Mouse (Mus musculus) heart, embryonic 14.5 days (tissue): ENCODE data around the gene 1110017D15Rik. TPM values are rescaled to one million over a fixed set of nuclear protein-coding genes. Genes with fewer than 3 reads are reported as not detected.

Source experiments
- ATAC-seq: fragments of 200-750 bp; cut with Nextera tagmentation; 2 replicates; pipeline ENCODE4 v1.8.0; 2017; ENCODE audit warnings: low read depth, moderate TSS enrichment; ENCODE audit not compliant: insufficient number of reproducible peaks, insufficient read depth, low FRiP score
- H3K27ac ChIP-seq, 2 experiments: fragments of 200-500 bp in 1 of 2; fragments of 300-500 bp in 1 of 2; sonication (generic) in 1 of 2; replicated peaks in 1 of 2; 2 replicates each; pipeline ENCODE4 v1.5.1; 2012 to 2014; ENCODE audit warnings: low read depth in 2 of 2, low read length in 2 of 2, control low read depth in 1 of 2, mild to moderate bottlenecking in 1 of 2, mixed read lengths in 1 of 2; ENCODE audit not compliant: control insufficient read depth in 1 of 2, insufficient read depth in 1 of 2
- H3K27me3 ChIP-seq: fragments of 300-500 bp; sonication (generic); 2 replicates; pipeline ENCODE4 v1.6.1; 2014; ENCODE audit warnings: mild to moderate bottlenecking, low read length, control low read depth; ENCODE audit not compliant: control insufficient read depth, insufficient read depth
- H3K36me3 ChIP-seq: fragments of 300-500 bp; sonication (generic); 2 replicates; pipeline ENCODE4 v1.6.1; 2014; ENCODE audit warnings: mild to moderate bottlenecking, control low read depth, low read length, mixed read lengths; ENCODE audit not compliant: control insufficient read depth, insufficient read depth
- H3K4me1 ChIP-seq, 2 experiments: fragments of 200-500 bp in 1 of 2; fragments of 300-500 bp in 1 of 2; sonication (generic) in 1 of 2; 2 replicates each; pipeline ENCODE4 v1.6.1; 2012 to 2014; ENCODE audit warnings: low read length in 2 of 2, control low read depth in 1 of 2, mixed read lengths in 1 of 2; ENCODE audit not compliant: control insufficient read depth in 2 of 2, insufficient read depth in 2 of 2
- H3K4me2 ChIP-seq: fragments of 300-500 bp; sonication (generic); 2 replicates; pipeline ENCODE4 v1.6.1; 2014; ENCODE audit warnings: mild to moderate bottlenecking, low read length
- H3K4me3 ChIP-seq, 2 experiments: fragments of 200-500 bp in 1 of 2; fragments of 300-500 bp in 1 of 2; sonication (generic) in 1 of 2; 2 replicates each; pipeline ENCODE4 v1.5.1; 2012 to 2014; ENCODE audit warnings: low read length in 2 of 2, mild to moderate bottlenecking in 2 of 2, control low read depth in 1 of 2, low read depth in 1 of 2, moderate library complexity in 1 of 2; ENCODE audit not compliant: control insufficient read depth in 1 of 2, insufficient read depth in 1 of 2
- H3K9ac ChIP-seq: fragments of 300-500 bp; sonication (generic); 2 replicates; pipeline ENCODE4 v1.6.1; 2014; ENCODE audit warnings: mild to moderate bottlenecking, low read length
- H3K9me3 ChIP-seq: fragments of 300-500 bp; sonication (generic); 2 replicates; pipeline ENCODE4 v1.6.1; 2016; ENCODE audit warnings: low read length, control low read depth; ENCODE audit not compliant: control insufficient read depth
- WGBS: fragments of 180-500 bp; shearing (Covaris S2); extraction: QIAGEN DNeasy Blood & Tissue Kit; methylation state at CpG from one replicate; pipeline ENCODE4 v1.1.7; 2014; 5-methylcytosine and 5-hydroxymethylcytosine counted together
- polyA plus RNA-seq: library from polyadenylated mRNA; unstranded; fragments of >200 nt; fragmentation: Nextera tagmentation; extraction: Ambion mirVana; gene quantifications from 2 replicates; pipeline ENCODE4 v1.2.1, GENCODE M21; 2014

1110017D15Rik gene
- polyA plus RNA-seq, 1 experiment from 2014 or later: 0.30 TPM

- Histone ChIP-seq H3K27me3 (peaks cover 68% of the 10 kb centered on the region), H3K27ac (no peak overlapping the region), H3K4me2 (no peak overlapping the region), H3K9ac (no peak overlapping the region), H3K9me3 (no peaks in the 10 kb centered on the region), H3K36me3 (no peaks in the 10 kb centered on the region), H3K4me1 (peaks cover 16 to 19% of the 10 kb centered on the region in 2 experiments; a peak in 3 of 4 replicates), H3K4me3 (no peak overlapping the region)
- WGBS: 57% methylated on average over 5 of the region's 5 CpGs
- no peak for ATAC-seq
These were observed 20.1 kb downstream of the 1110017D15Rik start for GRCm38 (mm10) chr4:41497046-41497445.

DNA sequence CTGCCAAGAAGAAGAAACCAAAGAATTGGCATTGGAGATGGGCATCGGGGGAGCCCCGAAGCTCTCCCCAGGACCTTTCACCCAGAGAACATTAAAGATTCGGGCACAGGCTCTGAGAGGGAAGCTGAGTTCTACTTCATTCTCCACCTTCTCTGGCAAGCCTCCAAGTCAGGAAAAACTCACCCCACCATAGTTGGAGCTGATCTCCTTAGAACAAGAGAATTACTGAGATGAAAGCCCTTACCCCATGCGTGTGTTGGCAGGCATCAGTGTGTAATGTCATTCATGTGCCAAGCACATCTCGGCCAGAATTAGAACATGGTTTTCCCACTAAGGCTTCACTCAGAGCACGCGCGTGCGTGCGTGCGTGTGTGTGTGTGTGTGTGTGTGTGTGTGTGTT, 21.3 kb downstream of the 1110017D15Rik start:
- peaks cover 56% of the 10 kb centered on the region for H3K27me3 ChIP-seq
- ATAC-seq: no peak
- no peaks in the 10 kb centered on the region for H3K36me3 ChIP-seq
- H3K9me3 ChIP-seq: no peaks in the 10 kb centered on the region
- no peak overlapping the region for H3K9ac ChIP-seq
- no peak overlapping the region for H3K4me2 ChIP-seq
- H3K27ac ChIP-seq: no peak overlapping the region
- no peak overlapping the region for H3K4me3 ChIP-seq
- H3K4me1 ChIP-seq: peaks cover 16 to 19% of the 10 kb centered on the region in 2 experiments; a peak in 3 of 4 replicates
- WGBS: 74% methylated on average over 11 of the region's 11 CpGs

DNA sequence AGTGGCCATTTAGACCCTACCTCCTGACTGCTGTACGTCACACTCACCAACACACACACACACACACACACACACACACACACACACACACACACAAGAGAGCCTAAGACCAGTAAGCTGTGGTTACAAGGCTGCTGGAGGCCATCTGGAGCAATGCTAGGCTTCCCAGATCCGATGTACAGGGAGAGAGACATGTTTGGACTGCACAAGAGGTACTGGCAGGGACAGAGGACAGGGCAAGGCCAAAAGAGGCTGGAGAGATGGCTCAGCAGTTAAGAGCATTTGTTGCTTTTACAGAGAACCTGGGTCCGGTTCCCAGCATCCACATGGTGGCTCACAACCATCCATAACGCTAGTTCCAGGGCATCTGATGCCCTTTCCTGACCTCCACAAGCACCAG, 22.1 kb downstream of the 1110017D15Rik start:
- ATAC-seq: no peak
- H3K4me1 ChIP-seq: peaks cover 16 to 19% of the 10 kb centered on the region in 2 experiments; a peak in 3 of 4 replicates
- no peak overlapping the region for H3K9ac ChIP-seq
- H3K4me3 ChIP-seq: no peak overlapping the region
- H3K27me3 ChIP-seq: peaks cover 48% of the 10 kb centered on the region
- H3K36me3 ChIP-seq: no peaks in the 10 kb centered on the region
- H3K4me2 ChIP-seq: no peak overlapping the region
- H3K9me3 ChIP-seq: no peaks in the 10 kb centered on the region
- no peak overlapping the region for H3K27ac ChIP-seq
- 76% methylated on average over 4 of the region's 4 CpGs for WGBS

- Histone ChIP-seq H3K27me3 (peaks cover 41% of the 10 kb centered on the region), H3K4me1 (peaks cover 16 to 19% of the 10 kb centered on the region in 2 experiments; a peak in 3 of 4 replicates), H3K36me3 (no peaks in the 10 kb centered on the region), H3K9me3 (no peaks in the 10 kb centered on the region), H3K4me3 (no peak overlapping the region), H3K9ac (no peak overlapping the region), H3K4me2 (no peak overlapping the region), H3K27ac (no peak overlapping the region)
- ATAC-seq: no peak
- WGBS: 42% methylated on average over 3 of the region's 3 CpGs
These were observed 22.8 kb downstream of the 1110017D15Rik start for GRCm38 (mm10) chr4:41494378-41494777.

GRCm38 (mm10) chr4:41493464-41494116, 23.5 kb downstream of the 1110017D15Rik start:
- no peak for ATAC-seq
- no peak overlapping the region for H3K4me2 ChIP-seq
- H3K9ac ChIP-seq: no peak overlapping the region
- no peaks in the 10 kb centered on the region for H3K36me3 ChIP-seq
- H3K27ac ChIP-seq: no peak overlapping the region
- peaks cover 33% of the 10 kb centered on the region for H3K27me3 ChIP-seq
- H3K4me3 ChIP-seq: no peak overlapping the region
- 88% methylated on average over 3 of the region's 3 CpGs for WGBS
- no peaks in the 10 kb centered on the region for H3K9me3 ChIP-seq
- peaks cover 12 to 13% of the 10 kb centered on the region in 2 experiments; a peak in 3 of 4 replicates for H3K4me1 ChIP-seq

DNA sequence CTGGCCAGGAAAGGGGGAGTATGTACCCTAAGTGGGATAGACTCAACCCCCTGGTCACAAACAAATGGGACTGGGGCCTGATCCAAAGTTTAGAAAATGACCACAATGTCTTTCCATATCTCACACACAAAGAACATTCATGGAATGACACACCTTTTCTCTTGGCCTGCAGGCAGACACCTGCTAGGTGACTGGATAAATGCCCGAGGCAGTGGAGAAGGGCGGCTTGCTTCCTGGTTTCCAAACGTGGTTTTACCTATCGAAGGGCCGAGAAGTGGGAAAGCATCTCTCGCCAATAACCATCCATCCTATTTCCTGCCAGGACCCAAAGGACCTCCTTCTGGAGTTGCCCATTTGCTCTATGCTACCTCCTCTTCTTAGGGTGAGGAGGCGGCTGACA, 24.2 kb downstream of the 1110017D15Rik start:
- H3K36me3 ChIP-seq: no peaks in the 10 kb centered on the region
- WGBS: 74% methylated on average over 7 of the region's 7 CpGs
- peaks cover 27% of the 10 kb centered on the region for H3K27me3 ChIP-seq
- H3K4me2 ChIP-seq: no peak overlapping the region
- peaks cover 6% of the 10 kb centered on the region in 2 experiments; a peak in 3 of 4 replicates for H3K4me1 ChIP-seq
- no peaks in the 10 kb centered on the region for H3K9me3 ChIP-seq
- H3K4me3 ChIP-seq: no peak overlapping the region
- no peak for ATAC-seq
- H3K27ac ChIP-seq: no peak overlapping the region
- H3K9ac ChIP-seq: no peak overlapping the region

- Histone ChIP-seq H3K9ac (no peak overlapping the region), H3K4me1 (peaks cover 5 to 6% of the 10 kb centered on the region in 2 experiments; a peak in 1 of 4 replicates), H3K4me3 (no peak overlapping the region), H3K4me2 (no peak overlapping the region), H3K27me3 (no peaks in the 10 kb centered on the region), H3K27ac (no peak overlapping the region; a peak in 1 of 4 replicates), H3K36me3 (peaks cover 7% of the 10 kb centered on the region; the same call in 1 of the 2 replicates), H3K9me3 (peaks cover 4% of the 10 kb centered on the region; the same call in 1 of the 2 replicates)
- 32% methylated on average over 6 of the region's 6 CpGs for WGBS
- ATAC-seq: no peak
These were observed 35.5 kb downstream of the 1110017D15Rik start for GRCm38 (mm10) chr4:41481601-41482017.
